Mouse (Mus musculus): ENCODE measurements around the gene Zfp618.

Zfp618 gene

GRCm38 (mm10) chr4:63066796-63067195, 101.4 kb downstream of the Zfp618 start:
- DNase-seq (ENCODE audit: low read depth, low spot score) = no peak

- no peak for DNase-seq (ENCODE audit: low read depth, low spot score)
Observed at GRCm38 (mm10) chr4:63067822-63068221, 102.4 kb downstream of the Zfp618 start.

GRCm38 (mm10) chr4:63068499-63069175, 103.3 kb downstream of the Zfp618 start:
- DNase-seq (ENCODE audit: low read depth, low spot score) = no peak

GRCm38 (mm10) chr4:63071413-63072260, 106.3 kb downstream of the Zfp618 start:
- DNase-seq (ENCODE audit: low read depth, low spot score) = no peak

GRCm38 (mm10) chr4:63073139-63073538, 107.8 kb downstream of the Zfp618 start:
- peak; percentile 38 for DNase-seq (ENCODE audit: low read depth, low spot score)

- DNase-seq (ENCODE audit: low read depth, low spot score) = no peak
Observed at GRCm38 (mm10) chr4:63079159-63079558, 113.8 kb downstream of the Zfp618 start.

- no peak for DNase-seq (ENCODE audit: low read depth, low spot score)
Observed at GRCm38 (mm10) chr4:63084473-63084889, 119.1 kb downstream of the Zfp618 start.

GRCm38 (mm10) chr4:63089484-63089883, 124.1 kb downstream of the Zfp618 start:
- peak; percentile 19 for DNase-seq (ENCODE audit: low read depth, low spot score)

GRCm38 (mm10) chr4:63091151-63091550, 125.8 kb downstream of the Zfp618 start:
- no peak for DNase-seq (ENCODE audit: low read depth, low spot score)

- no peak for DNase-seq (ENCODE audit: low read depth, low spot score)
Observed at GRCm38 (mm10) chr4:63097603-63098002, 132.2 kb downstream of the Zfp618 start.

- no peak for DNase-seq (ENCODE audit: low read depth, low spot score)
Observed at GRCm38 (mm10) chr4:63100478-63100877, 135.1 kb downstream of the Zfp618 start.

GRCm38 (mm10) chr4:63102025-63102424, 136.7 kb downstream of the Zfp618 start:
- DNase-seq (ENCODE audit: low read depth, low spot score) = no peak

GRCm38 (mm10) chr4:63105651-63106050, 140.3 kb downstream of the Zfp618 start:
- DNase-seq (ENCODE audit: low read depth, low spot score) = no peak

- DNase-seq (ENCODE audit: low read depth, low spot score) = peak; percentile 67
Observed at GRCm38 (mm10) chr4:63118639-63119437, 153.5 kb downstream of the Zfp618 start.

GRCm38 (mm10) chr4:63124861-63125466, 159.6 kb downstream of the Zfp618 start:
- DNase-seq (ENCODE audit: low read depth, low spot score) = no peak

GRCm38 (mm10) chr4:63129891-63130624, 164.7 kb downstream of the Zfp618 start:
- DNase-seq (ENCODE audit: low read depth, low spot score) = no peak

GRCm38 (mm10) chr4:63147268-63147667, 181.9 kb downstream of the Zfp618 start:
- DNase-seq (ENCODE audit: low read depth, low spot score) = no peak

GRCm38 (mm10) chr4:63151127-63151526, 185.8 kb downstream of the Zfp618 start:
- DNase-seq (ENCODE audit: low read depth, low spot score) = no peak

- DNase-seq (ENCODE audit: low read depth, low spot score) = no peak
Observed at GRCm38 (mm10) chr4:63154028-63154427, 188.7 kb downstream of the Zfp618 start.

GRCm38 (mm10) chr4:63154699-63155098, 189.3 kb downstream of the Zfp618 start, which contains the start of gene Ambp:
Gene Ambp (minus strand): TSS chr4:63154799.
- no peak for DNase-seq (ENCODE audit: low read depth, low spot score)

GRCm38 (mm10) chr4:63155596-63155995, 190.2 kb downstream of the Zfp618 start:
- no peak for DNase-seq (ENCODE audit: low read depth, low spot score)

Data from CD4-positive helper T cell, adult 2 months (primary cell).